Mouse (Mus musculus) thymus, adult 2 months (tissue): ENCODE results near the gene Mastl.
A peak's percentile ranks its signal among the peaks of the same experiment; 100 is the strongest.

Experiments
- CTCF ChIP-seq: fragments of 200-500 bp; IDR thresholded peaks from 2 replicates; pipeline ENCODE4 v1.5.1; 2012; ENCODE audit warnings: mild to moderate bottlenecking, control low read depth, low read length, moderate library complexity, borderline replicate concordance; ENCODE audit not compliant: control insufficient read depth, poor library complexity, insufficient read depth; ENCODE audit errors: extremely low read depth
- POLR2A ChIP-seq: fragments of 200-500 bp; IDR thresholded peaks from 2 replicates; pipeline ENCODE4 v1.6.1; 2012; ENCODE audit warnings: mild to moderate bottlenecking, low read length, control low read depth, moderate library complexity; ENCODE audit not compliant: control insufficient read depth, poor library complexity, insufficient read depth; ENCODE audit errors: extremely low read depth

DNA sequence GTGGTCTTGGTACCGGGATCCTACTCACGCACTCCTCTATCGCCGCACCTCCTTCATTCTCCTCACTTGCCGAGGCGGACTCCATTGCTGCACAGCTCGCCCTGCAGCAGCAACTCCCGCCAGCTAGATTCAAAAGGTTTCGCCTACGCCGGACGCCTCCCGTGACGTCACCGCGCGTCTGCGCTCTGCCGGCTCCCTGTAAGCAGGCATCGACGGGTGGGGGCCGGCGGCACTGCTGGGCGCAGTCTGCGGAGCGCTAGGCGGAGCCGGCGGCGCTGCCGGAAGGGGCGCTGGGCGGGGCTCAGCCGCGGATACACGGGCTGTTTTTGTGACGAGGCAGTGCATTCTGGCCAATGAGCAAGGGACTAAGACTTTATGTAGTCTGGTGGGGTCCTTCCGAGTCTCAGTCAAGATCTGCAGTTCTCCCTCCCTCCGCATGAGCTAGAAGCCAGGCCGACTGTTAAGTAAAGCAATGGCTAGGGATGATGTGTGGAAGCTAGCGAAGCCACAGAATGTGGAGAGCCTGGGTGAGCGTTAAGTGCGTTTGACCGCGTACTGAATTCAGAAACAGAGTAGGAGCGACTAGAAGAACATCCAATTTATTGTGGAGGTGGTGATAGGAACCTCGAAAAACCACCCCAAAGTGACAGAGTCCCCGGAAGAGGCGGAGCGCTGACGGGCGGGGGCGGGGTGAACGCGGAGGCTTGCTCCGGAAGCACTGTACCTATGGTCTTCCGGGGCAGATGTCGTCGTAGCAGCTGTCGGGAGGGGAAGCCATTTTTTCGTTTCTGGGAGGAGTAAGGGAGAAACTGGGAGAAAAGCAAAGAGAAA is at the start of gene Mastl, which contains the start of gene Yme1l1:
- TF ChIP-seq POLR2A (peak; percentile 67), CTCF (peak; percentile 73; the same call in 1 of the 2 replicates)
